Mouse (Mus musculus): ENCODE measurements around the gene Aagab.

Aagab gene

DNA sequence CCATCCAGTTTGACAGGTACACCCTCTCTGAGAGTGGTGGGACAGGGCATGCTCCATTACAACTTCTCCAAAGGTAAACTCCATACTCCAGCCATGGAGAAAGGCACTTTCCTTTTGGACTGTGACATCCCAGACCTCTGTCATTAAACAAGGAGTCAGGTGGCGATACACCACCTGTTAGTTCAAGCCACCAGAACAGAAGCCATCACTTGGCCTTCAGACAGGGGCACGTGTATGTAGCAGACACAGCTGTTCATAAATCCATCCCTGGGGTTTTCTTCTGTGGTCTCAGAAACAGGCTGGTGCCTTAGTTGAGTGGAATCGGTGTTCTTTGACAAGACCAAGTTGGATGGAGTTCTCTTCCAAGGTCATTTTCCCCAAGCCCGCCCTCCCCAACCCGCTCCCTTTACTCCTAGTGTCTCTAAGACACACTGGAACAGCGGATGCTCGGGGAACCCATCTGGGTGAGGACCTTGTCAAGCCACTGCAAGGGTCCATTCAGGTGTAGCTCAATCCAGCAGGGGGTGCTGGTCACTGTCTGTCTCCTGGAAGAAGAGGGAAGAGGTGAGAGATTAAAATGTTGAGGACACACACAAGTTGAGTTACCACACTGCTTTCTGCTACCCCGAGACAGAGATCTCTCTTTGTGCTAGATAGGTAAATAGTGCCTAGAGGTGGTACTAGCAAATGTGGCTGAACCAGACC is 47.5 kb downstream of the Aagab start:
- peak; percentile 32 for DNase-seq

DNA sequence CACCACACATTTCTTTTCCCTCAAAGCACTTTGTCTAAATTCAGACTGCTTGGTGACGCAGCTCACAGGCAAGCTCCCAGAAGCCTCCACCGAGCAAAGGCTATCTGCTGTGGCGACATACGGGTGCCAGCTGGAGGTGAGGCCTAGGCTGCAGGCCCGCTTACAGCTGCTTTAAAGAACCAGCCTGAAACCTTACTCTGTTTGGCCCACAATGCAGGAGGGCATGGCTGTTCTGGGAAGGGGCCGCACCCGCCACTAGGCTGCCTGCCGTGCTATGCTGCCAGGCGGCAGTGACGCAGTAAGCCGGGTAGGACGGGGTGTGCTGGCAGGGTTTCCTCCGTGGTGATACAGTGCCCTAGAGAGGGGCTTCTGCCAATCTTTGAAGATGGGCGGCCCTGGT is 48.4 kb downstream of the Aagab start:
- no peak for DNase-seq

DNA sequence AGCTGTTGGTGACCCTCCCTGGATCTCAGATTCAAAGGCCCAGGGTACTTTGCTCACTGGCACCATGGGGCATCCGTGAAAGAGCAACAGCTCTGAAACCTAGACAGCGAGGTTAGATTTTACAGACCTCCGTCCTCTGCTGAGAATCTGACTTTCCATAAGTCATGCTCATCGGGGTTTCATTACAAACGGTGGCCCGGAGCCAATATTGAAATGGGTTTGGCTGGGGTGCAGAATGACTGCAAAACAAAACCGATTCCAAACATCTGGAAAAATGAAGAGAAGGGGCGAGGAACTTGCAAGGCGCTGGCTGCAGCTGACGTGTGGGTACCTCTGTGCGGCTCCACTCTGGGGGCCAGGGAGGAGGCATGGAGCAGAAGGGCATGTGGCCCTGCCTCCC is 49.1 kb downstream of the Aagab start:
- no peak for DNase-seq

DNA sequence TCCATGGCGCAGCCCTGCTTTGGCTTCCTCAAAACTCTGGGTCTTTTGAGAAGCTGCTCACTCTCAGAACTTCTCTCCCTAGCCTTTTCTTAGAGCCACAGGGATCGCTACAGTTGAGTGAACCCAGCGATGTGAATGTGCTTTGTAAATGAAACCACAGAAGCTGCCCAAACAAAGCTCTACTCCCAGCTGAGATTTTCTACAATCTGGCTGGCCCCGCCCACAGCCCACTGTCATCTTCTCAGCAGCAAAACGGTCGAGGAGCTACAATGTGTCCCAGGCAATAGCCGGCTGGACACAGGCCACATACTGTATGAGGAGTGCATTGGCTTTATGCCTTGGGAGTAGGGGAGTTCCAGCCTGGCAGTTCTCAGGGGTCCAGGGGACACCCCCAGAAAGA is 51.2 kb downstream of the Aagab start:
- no peak for DNase-seq

DNA sequence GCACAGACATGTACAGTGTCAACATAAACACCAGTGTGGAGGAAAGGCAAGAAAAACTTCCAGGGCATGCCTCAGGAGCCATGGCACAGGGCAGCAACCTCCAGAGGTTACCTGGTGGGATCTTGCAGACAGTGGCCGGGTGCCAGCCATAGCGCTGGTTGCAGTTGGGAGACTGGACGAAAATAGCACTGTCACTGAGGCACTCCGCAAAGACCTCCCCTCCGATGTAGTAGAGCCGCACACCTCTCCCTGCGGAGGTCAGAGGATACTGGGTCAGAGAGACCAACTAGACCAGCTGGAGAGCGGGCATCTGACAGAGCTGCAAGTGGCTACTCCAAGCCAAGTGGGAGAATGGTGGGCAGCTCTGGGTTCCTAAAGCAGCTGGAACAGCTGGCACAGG is 52.1 kb downstream of the Aagab start:
- no peak for DNase-seq

DNA sequence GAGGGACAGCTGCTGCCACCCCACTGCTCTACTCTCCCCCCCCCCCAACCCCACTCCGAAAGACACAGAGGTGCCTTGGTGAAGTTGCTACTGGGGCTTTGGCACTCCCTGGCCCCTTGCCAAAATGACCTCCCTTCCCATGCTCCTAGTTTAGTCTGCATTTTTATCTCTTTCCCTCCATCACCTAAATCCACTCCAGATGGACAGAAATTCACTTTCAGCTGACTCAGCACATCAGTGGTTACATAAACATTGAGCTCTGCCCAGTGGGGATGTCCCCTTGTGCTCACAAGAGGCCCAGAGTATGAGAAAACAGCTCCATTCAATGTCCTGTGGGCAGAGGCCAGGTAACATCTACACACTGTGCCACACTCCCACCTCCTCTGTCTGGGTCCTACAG is 52.6 kb downstream of the Aagab start:
- DNase-seq: no peak

DNA sequence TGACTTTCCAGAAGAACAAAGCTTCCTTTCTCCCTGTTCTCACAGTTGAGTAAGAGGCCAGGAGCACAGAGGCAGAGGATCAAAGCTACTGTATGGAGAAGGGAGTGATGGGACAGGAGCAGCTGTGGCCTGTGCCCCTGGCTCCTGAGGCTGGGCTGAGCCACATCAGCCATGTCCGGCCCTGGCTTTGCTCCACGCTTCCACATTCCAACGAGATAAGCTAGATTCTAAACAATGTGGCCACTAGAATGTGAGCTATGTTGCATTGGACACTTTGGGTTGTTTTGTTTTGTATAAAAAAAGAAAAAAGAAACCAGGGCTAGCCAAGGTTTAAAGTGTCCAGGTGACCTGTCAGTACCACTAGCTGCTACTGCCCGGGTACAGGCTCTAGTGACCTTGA is 54.7 kb downstream of the Aagab start:
- no peak for DNase-seq

DNA sequence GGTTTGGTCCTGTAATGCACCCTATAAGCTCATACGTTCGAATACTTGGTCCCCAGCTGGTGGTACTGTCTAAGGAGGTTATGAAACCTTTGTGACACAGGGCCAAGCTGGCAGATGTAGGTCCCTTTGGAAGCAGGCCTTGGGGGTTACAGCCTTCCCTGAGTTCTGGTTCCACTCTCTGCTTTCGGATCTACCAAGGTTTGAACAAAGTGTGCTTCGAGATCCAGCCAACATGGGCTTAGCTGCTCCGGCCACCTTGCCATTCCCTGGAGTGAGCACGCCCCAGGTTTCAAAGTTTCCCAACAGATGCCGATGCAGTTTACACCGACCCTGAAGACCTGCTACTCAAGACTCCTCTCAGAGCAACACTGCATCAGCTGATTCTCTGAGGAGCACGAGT is 56.0 kb downstream of the Aagab start:
- DNase-seq: no peak

DNA sequence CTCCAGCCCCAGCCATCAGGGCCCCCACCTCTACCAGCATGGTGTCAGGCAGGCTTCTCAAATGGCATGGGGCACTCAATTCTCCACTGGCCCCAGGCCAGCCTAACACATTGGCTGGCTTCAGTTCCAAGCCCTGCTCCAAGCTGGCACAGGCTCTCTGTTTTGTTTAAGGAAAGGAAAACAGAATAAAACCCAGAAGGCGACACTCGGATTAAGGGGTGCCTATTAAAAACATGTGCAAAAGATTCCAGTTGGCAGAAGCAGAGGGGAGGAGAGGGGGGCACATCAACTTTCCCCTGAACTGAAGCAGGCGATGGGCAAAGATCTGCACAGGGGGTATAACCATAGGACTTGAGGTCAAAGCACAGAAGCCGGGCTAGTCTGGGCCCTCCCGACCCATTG is 56.5 kb downstream of the Aagab start:
- no peak for DNase-seq

DNA sequence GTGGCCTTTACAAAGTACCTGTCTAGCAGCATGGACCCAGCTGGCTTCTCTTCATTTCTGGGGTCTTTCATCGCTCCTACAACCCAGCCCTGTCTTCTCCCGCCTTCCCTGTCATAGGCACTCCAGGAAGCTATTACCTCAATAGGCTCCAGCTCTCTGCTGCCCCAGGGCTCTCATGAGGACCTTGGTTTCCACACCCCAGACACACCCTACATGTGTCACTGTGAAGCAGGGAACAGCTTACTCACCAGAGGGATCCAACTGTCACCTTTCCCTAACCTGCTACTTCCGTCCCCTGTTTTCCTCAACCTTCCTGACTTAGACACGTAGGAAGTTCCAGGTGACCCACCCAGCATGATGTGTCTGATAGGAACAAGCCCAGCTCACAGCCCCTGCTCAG is 57.6 kb downstream of the Aagab start:
- no peak for DNase-seq

DNA sequence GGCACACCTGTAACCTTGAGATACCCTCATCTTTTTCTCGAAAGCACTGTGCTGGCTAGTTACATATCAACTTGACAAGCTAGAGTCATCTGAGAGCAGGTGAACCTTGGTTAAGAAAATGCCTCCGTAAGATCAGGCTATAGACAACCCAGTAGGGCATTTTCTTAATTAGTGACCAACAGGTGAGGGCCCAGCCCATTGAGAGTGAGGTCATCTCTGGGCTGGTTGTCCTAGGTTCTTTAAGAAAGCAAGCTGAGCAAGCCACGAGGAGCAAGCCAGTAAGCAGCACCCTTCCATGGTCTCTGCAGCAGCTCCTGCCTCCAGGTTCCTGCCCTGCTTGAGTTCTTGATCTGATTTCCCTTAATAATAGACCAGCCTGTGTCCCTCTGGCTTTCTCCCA is 58.2 kb downstream of the Aagab start:
- no peak for DNase-seq

DNA sequence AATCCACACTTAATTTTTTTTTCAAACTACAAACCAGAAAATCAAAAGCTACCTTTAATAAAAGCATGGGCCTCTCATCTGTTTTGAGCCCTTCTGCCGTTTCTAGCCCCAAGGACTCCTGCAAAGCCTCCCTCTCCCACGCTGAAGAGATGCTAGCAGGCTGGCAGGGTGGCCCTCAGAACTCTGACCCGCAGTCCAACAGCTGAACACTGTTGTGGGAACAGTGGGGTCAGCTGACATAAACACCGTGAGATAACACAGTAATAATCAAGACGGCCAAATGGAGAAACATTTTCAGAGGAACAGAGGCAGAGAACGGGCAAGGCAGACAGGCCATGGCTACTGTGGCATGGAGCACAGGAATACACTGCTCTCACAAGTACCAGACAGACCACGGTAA is 60.3 kb downstream of the Aagab start:
- DNase-seq: no peak

DNA sequence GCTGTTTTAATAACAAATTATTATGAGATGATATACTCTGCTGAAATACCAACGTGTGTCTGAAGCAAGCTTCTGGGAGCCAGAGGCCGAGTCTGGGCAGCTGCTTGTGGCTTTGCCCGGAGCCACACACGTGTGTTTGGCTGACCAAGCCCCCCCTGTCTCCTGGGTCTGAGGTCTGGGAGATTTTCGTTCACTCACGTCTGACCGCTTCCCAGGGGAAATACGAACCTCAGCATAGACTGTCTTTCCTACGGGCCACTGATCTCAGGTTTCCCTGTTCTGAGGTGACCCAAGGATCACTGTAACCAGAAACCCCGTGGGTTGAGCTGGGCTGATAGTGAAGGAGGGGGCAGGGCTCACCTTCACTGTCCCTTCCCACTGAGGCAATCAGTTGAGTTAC is 60.8 kb downstream of the Aagab start:
- no peak for DNase-seq

DNA sequence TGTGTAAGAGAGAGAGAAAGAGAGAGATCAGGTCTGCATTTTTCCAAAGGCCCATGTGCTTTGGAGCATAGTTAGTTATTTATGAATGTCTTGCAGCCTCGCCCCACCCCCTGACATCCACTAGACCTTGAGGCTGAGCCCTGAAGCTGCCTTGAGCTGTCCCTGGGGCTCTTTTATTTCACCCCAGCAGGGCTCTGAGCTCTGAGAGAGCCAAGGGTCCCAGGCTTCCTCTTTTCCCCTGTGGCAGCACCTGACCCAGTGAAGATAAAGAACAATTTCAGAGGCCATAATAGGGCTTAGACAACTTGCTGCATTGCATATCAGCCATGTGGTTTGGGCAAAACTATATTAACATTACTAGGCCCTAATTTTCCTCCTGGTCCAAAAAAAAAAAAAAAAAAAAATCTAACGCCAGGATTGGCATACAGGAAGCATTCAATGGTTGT is 61.9 kb downstream of the Aagab start:
- no peak for DNase-seq

DNA sequence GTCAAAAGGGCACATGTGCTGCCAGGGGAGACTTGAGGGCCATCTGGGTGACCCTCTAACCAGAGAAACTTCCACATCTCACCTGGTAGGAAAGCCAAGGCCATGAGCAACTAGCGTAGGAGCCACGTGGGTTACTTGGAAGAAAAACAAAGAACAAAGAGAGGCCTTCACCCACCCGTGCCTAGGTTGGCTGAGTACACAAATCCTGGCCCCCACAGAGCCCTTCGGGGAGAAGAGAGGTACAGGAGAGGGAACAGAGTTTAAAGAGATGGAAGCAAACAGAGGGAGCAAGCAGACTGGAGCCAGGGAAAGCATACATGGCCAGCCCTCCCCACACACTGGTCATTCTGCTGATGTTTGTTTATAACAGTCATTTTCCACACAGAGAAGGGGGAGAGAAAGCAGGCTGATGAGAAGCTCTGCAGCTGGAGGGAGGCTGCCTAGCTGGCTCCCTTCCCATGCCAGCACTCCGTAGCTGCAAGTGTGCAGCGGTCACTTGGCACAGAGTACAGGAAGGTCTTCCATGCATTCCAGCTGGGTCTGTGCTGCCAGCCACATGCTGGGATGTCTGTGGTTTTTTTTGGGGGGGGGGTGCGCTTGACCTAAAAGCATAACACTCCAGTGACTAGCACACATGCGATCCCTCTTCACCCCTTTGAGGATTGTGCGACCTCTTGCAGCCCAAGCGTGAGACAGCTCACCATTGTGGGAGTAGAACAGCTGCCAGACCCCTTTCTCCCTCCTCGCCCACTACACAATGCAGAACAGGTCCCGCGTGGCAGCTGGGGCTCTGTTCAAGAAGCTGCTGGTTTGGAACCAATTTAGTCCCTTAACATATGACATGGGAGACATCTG is 62.6 kb downstream of the Aagab start:
- DNase-seq: no peak

DNA sequence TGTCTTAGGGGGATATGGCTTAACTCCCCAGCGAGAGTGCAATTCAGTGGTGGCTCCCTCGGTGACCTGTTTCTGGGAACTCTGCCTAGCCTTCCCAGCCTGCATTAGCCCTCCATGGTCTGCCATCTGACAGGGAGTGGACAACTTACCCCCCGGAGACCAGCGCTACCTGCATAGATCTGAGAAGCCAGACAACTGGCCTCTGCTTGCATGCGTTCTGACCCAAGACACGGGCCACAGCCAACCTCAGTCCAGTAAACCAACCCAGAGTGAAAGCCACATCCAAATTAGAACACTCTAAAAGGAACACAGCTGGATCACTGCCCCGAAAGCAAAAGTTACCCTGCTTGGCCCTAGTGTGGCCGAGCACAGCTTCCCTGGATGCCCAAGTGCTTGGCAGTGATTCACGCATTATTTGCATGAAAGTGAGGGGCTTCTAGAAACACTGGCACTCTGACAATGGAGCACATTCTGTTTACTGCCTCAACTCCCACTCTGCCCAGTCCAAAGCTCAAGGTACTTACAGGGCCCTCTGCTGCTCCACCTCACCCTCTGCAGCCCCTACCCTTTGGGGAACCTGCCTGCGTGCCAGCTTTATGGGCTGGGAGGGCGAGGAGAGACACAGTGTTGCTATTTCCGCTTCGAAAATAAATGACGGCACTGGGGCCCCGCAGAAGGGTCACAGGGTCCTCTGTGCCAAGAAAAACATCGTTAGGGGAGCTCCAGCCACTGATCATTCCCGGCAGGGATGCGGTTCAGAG is 64.3 kb downstream of the Aagab start:
- no peak for DNase-seq

DNA sequence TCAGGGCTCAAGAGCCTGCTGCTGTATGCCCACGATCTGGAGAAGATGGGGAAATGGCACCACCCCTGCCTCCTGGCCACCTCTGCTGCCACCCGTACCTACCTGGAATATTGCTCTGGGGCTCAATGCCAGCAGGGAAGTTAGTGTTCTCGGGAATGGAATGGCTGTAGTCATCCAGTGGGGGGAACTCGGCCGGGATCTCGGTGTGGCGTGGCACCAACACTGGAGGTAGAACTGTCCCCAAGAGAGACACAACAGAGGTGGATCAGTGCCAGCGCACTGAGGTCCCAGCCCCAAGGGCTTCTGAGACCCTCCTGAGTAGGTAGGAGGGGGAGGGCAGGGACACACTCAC is 64.9 kb downstream of the Aagab start:
- no peak for DNase-seq

DNA sequence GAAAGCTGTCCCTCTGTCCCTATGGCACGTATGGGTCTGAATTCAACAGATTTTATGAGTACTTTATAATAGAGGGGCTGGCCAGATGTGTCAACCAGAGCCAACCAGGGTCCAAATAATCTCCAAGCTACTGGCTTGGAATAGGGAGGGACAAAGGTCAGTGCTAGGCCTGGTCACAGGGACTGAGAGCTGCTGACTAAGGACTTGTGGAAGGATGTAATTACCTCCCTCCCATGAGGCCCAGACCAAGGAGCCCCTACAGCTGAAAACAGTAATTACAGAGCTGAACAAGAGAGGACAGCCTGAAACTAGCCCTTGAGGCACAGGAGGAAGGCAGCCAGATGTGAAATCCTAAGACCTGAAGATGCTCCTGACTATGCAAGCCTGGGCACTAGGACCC is 66.2 kb downstream of the Aagab start:
- no peak for DNase-seq

DNA sequence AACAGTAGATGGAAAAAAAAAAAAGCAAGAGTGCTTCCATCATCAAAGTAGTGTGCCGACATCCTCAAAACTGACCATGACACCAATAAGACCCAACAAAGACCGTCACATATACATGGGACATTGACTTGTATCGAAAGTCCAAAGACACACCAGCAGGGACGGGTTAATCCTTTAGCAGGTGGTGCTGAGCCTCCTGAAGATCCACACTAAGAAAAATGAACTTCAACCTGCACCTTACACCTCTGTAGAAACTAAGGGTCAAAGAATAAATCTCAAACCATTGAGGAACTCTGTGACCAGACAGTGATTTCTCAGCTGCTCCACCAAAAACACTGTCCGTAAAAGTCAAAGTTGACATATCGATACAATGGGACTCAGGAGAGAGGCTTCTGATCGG is 67.4 kb downstream of the Aagab start:
- no peak for DNase-seq

DNA sequence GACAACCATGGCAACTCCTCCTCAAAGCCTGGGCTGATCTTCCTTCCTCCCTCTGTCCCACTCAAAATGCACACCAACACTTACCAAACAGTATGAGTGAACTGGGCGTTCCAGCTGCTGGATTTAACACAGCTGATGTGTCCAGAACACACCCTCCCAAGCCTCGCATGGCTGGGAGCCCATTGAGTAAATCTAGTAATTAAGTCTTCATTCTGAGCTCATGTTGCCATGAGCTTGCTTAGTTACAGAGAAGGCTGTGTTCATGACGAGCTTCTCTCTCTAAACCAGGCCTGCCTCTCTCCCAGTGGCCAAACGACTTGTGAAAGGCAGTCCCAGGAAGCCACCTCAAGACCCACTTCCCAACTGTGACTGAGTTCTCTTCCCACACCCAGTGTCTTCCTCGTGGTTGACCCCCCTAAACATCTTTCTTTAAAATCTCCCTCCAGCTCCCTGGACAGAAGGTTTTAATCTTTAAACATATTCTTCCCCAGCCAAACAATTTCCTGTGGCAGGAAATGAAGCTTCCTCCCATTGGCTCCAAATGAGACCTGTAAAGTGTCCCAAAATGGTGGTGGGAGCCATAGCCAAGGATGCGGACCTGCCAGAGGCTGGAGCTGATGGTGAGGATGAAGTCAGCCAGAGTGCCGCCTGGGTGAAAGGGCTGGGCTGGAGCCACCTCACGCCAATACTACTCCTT is 70.5 kb downstream of the Aagab start:
- no peak for DNase-seq

DNA sequence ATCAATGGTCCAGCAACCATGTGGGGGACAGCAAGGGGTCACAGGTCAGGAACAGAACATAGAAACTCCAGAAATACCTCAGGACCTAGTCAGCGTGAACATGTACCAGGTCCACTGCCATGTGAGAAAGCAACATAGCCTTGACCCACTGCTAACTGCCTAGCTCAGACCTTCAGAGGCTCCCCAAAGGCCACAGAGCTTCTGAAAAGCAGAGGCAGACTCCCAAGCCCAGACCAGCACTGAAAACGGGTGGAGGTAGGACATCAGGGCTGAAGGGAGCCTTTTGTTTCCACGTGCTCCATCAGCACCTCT is 71.0 kb downstream of the Aagab start:
- DNase-seq: no peak

DNA sequence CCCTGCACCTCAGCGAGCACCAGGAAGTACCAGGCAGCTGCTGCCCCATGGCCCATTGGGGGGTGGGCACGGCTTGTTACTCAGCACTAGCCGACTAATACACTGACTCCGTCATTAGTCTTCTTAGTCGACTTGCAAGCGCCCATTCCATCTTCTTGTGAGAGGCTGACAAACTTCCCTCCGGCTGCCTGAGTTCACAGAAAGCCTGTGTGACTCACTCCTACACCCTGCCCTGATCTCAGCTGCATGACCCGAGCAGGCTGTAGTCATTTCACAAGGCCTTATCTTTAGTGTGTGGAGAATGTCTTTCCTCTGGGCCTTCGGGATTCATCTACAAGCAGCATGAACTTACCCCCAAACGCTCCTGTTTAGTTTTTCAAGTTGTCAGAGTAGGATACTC is 72.2 kb downstream of the Aagab start:
- DNase-seq: no peak

DNA sequence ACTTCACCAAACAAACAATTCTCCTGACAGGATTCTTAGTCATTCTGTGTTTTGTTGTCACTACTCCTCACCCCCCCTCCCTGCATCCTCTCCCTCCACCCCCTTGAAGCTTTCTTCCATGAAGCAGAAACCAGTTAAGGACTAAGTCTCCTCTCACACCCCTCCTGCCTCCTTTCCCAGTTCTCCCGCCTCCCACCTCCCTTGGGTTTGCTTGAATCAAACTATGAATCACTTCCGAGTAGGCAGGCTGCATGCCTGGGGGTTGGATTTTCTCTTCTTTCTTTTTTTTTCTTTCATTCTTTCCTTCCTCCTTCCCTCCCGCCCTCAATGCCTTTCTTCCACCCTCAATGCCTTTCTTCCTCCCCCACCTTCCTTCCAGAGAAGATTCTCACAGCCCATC is 75.2 kb downstream of the Aagab start:
- DNase-seq: no peak

DNA sequence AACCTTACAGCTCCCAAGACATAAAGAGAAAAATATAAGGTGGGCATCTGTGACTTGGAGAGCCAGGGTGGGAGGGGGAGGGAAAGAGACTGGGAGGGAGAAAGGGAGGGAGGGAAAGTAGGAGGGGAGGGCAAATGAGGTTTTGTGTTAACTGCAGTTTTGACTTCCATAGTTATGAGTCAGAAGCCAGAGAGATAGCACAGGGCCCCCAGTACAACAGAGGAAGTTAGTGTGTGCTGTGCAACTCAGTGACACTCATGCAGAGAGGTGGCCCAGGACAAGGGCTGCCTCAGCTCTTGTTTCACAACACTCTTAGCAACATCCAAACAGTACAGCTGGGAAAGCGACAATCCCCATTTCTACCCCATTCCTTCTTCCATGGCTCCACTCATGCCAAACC is 75.6 kb downstream of the Aagab start:
- no peak for DNase-seq
